Comparison of ENCODE assay signal across 1 mouse cellular context in genomic region chr11:118927081-118927480, GRCm38 (mm10).
TF ChIP-seq lines count a peak whose summit lies in the region.

No protein-coding gene starts in this region.

TF ChIP-seq in MEL, 35 proteins besides CTCF, POLR2A, EP300 and RAD21 (continued from another document):
- TF ChIP-seq POLR2AphosphoS2 (IDR thresholded peaks at IDR 0.05; ENCODE audit: low read length) (no peak), RCOR1 (IDR thresholded peaks at IDR 0.05; ENCODE audit: low read depth, low read length) (no peak)
